Mouse (Mus musculus) heart, adult 2 months (tissue): ENCODE data around the gene Ttc39a.

Experiments
- CTCF ChIP-seq: fragments of 200-600 bp; IDR thresholded peaks from 2 replicates; pipeline ENCODE4 v1.8.1; 2022; ENCODE audit warnings: antibody characterized with exemption, mild to moderate bottlenecking, moderate library complexity
- POLR2A ChIP-seq: fragments of 200-500 bp; IDR thresholded peaks from 2 replicates; pipeline ENCODE4 v1.6.1; 2011; ENCODE audit warnings: mild to moderate bottlenecking, low read depth, low read length, control low read depth; ENCODE audit not compliant: insufficient read depth

DNA sequence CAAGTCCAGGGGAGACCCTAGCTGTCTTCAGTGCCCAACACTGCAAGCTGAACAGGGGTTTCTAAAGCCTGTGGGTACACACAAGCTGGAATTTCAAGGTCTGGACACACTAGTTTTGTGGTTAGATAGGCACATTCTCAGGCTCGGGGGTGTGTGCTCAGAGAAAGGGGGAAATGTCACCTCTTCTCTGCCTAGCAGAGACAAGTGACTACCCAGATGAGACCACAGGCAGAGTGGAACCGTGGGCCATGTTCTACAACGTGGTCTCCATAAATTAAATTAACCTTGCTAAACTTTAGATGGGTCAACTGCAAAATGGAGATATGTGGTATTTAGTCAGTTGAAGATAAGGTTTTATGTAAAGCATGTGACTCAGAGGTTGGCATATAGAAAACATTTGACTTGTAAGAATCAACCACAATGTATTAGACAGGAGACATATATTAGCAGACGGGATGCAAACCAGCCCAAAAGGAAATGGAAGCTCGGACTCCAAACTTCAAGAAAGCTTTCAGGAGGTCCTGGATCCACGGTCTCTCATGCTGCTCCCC lies 13.1 kb upstream of the Ttc39a start:
- TF ChIP-seq CTCF (no peak), POLR2A (no peak)
